Mouse (Mus musculus): ENCODE measurements around the gene Gm10972. TPM values are rescaled to one million over a fixed set of nuclear protein-coding genes. Genes with fewer than 3 reads are reported as not detected.
"Not testable (repeated sequence)": the region's sequence is repeated elsewhere in the genome, so short reads cannot be mapped to it uniquely, and the experiment has no call there.

Gm10972 gene
- polyA plus RNA-seq, 1 experiment = not detected

GRCm38 (mm10) chr3:94622550-94622949, 20.4 kb upstream of the Gm10972 start:
- Histone ChIP-seq H3K79me3 (ENCODE audit: low read depth) (no peaks in the 10 kb centered on the region), H3K27me3 (ENCODE audit: control insufficient read depth, insufficient read depth, insufficient read length) (no peaks in the 10 kb centered on the region), H3K79me2 (ENCODE audit: control insufficient read depth, insufficient read depth) (no peaks in the 10 kb centered on the region), H3ac (ENCODE audit: control insufficient read depth, insufficient read length, low read depth) (no peak overlapping the region), H3K36me3 (ENCODE audit: control insufficient read depth, insufficient read depth) (peaks cover 5% of the 10 kb centered on the region), H3K4me3 (ENCODE audit: insufficient read depth, poor library complexity, severe bottlenecking) (no peak overlapping the region)
- no peak for TF ChIP-seq MAX (IDR thresholded peaks at IDR 0.05)
- TF ChIP-seq CEBPB (IDR thresholded peaks at IDR 0.05; ENCODE audit: low read depth) = no peak
- no peak for TF ChIP-seq CTCF (IDR thresholded peaks at IDR 0.05; ENCODE audit: control insufficient read depth, insufficient read depth, insufficient read length)

- H3ac ChIP-seq (ENCODE audit: control insufficient read depth, insufficient read length, low read depth) = no peak overlapping the region
- H3K79me2 ChIP-seq (ENCODE audit: control insufficient read depth, insufficient read depth) = no peaks in the 10 kb centered on the region
- no peak overlapping the region for H3K4me3 ChIP-seq (ENCODE audit: insufficient read depth, poor library complexity, severe bottlenecking)
- H3K79me3 ChIP-seq (ENCODE audit: low read depth) = no peaks in the 10 kb centered on the region
- H3K36me3 ChIP-seq (ENCODE audit: control insufficient read depth, insufficient read depth) = peaks cover 5% of the 10 kb centered on the region
- TF ChIP-seq MYOD1 (IDR thresholded peaks at IDR 0.05; ENCODE audit: control insufficient read depth, insufficient read length, low read depth) = peak; percentile 66
- TF ChIP-seq USF1 (IDR thresholded peaks at IDR 0.05; ENCODE audit: low read depth) = no peak
- no peak for TF ChIP-seq CTCF (IDR thresholded peaks at IDR 0.05; ENCODE audit: control insufficient read depth, insufficient read depth, insufficient read length)
- no peaks in the 10 kb centered on the region for H3K27me3 ChIP-seq (ENCODE audit: control insufficient read depth, insufficient read depth, insufficient read length)
These were observed 18.6 kb upstream of the Gm10972 start for GRCm38 (mm10) chr3:94624281-94624680.

- Histone ChIP-seq H3ac (ENCODE audit: control insufficient read depth, insufficient read length, low read depth) (no peak overlapping the region), H3K27me3 (ENCODE audit: control insufficient read depth, insufficient read depth, insufficient read length) (no peaks in the 10 kb centered on the region), H3K36me3 (ENCODE audit: control insufficient read depth, insufficient read depth) (no peaks in the 10 kb centered on the region), H3K79me3 (ENCODE audit: low read depth) (no peaks in the 10 kb centered on the region), H3K4me3 (ENCODE audit: insufficient read depth, poor library complexity, severe bottlenecking) (no peak overlapping the region), H3K79me2 (ENCODE audit: control insufficient read depth, insufficient read depth) (no peaks in the 10 kb centered on the region)
- TF ChIP-seq MYOG (IDR thresholded peaks at IDR 0.05; ENCODE audit: control insufficient read depth, extremely low read depth, insufficient read length) = no peak
- no peak for TF ChIP-seq FOSL1 (IDR thresholded peaks at IDR 0.05; ENCODE audit: insufficient read depth, low read length, poor library complexity, severe bottlenecking)
- TF ChIP-seq MAX (IDR thresholded peaks at IDR 0.05) = no peak
- TF ChIP-seq CTCF (IDR thresholded peaks at IDR 0.05; ENCODE audit: control insufficient read depth, insufficient read depth, insufficient read length) = no peak
- no peak for TF ChIP-seq CEBPB (IDR thresholded peaks at IDR 0.05; ENCODE audit: low read depth)
- TF ChIP-seq MYOD1 (IDR thresholded peaks at IDR 0.05; ENCODE audit: control insufficient read depth, insufficient read length, low read depth) = no peak
- no peak for TF ChIP-seq USF1 (IDR thresholded peaks at IDR 0.05; ENCODE audit: low read depth)
These were observed 14.2 kb upstream of the Gm10972 start for GRCm38 (mm10) chr3:94628712-94629111.

GRCm38 (mm10) chr3:94629876-94630275, 13.0 kb upstream of the Gm10972 start:
- no peaks in the 10 kb centered on the region for H3K79me3 ChIP-seq (ENCODE audit: low read depth)
- no peak overlapping the region for H3K4me3 ChIP-seq (ENCODE audit: insufficient read depth, poor library complexity, severe bottlenecking)
- H3K79me2 ChIP-seq (ENCODE audit: control insufficient read depth, insufficient read depth) = no peaks in the 10 kb centered on the region
- H3K27me3 ChIP-seq (ENCODE audit: control insufficient read depth, insufficient read depth, insufficient read length) = no peaks in the 10 kb centered on the region
- H3K36me3 ChIP-seq (ENCODE audit: control insufficient read depth, insufficient read depth) = no peaks in the 10 kb centered on the region
- no peak for TF ChIP-seq MAX (IDR thresholded peaks at IDR 0.05)
- TF ChIP-seq MYOD1 (IDR thresholded peaks at IDR 0.05; ENCODE audit: control insufficient read depth, insufficient read length, low read depth) = no peak
- TF ChIP-seq USF1 (IDR thresholded peaks at IDR 0.05; ENCODE audit: low read depth) = no peak
- TF ChIP-seq CEBPB (IDR thresholded peaks at IDR 0.05; ENCODE audit: low read depth) = no peak
- H3ac ChIP-seq (ENCODE audit: control insufficient read depth, insufficient read length, low read depth) = no peak overlapping the region

- Histone ChIP-seq H3K4me3 (ENCODE audit: insufficient read depth, poor library complexity, severe bottlenecking) (no peak overlapping the region), H3K36me3 (ENCODE audit: control insufficient read depth, insufficient read depth) (no peaks in the 10 kb centered on the region), H3ac (ENCODE audit: control insufficient read depth, insufficient read length, low read depth) (no peak overlapping the region), H3K79me2 (ENCODE audit: control insufficient read depth, insufficient read depth) (no peaks in the 10 kb centered on the region), H3K79me3 (ENCODE audit: low read depth) (no peaks in the 10 kb centered on the region), H3K27me3 (ENCODE audit: control insufficient read depth, insufficient read depth, insufficient read length) (no peaks in the 10 kb centered on the region)
- TF ChIP-seq FOSL1 (IDR thresholded peaks at IDR 0.05; ENCODE audit: insufficient read depth, low read length, poor library complexity, severe bottlenecking) (peak; percentile 19), CTCF (IDR thresholded peaks at IDR 0.05; ENCODE audit: control insufficient read depth, insufficient read depth, insufficient read length) (no peak), USF1 (IDR thresholded peaks at IDR 0.05; ENCODE audit: low read depth) (peak; percentile 62), MAX (IDR thresholded peaks at IDR 0.05) (peak; percentile 71), MYOG (IDR thresholded peaks at IDR 0.05; ENCODE audit: control insufficient read depth, extremely low read depth, insufficient read length) (no peak), CEBPB (IDR thresholded peaks at IDR 0.05; ENCODE audit: low read depth) (no peak)
These were observed 6.1 kb downstream of the Gm10972 start for GRCm38 (mm10) chr3:94648755-94649590.

GRCm38 (mm10) chr3:94650409-94650808, 7.5 kb downstream of the Gm10972 start:
- Histone ChIP-seq H3K79me3 (ENCODE audit: low read depth) (no peaks in the 10 kb centered on the region), H3K79me2 (ENCODE audit: control insufficient read depth, insufficient read depth) (no peaks in the 10 kb centered on the region), H3K27me3 (ENCODE audit: control insufficient read depth, insufficient read depth, insufficient read length) (no peaks in the 10 kb centered on the region), H3K36me3 (ENCODE audit: control insufficient read depth, insufficient read depth) (no peaks in the 10 kb centered on the region), H3K4me3 (ENCODE audit: insufficient read depth, poor library complexity, severe bottlenecking) (no peak overlapping the region), H3ac (ENCODE audit: control insufficient read depth, insufficient read length, low read depth) (no peak overlapping the region)
- TF ChIP-seq MYOD1 (IDR thresholded peaks at IDR 0.05; ENCODE audit: control insufficient read depth, insufficient read length, low read depth) (no peak), MYOG (IDR thresholded peaks at IDR 0.05; ENCODE audit: control insufficient read depth, extremely low read depth, insufficient read length) (no peak), USF1 (IDR thresholded peaks at IDR 0.05; ENCODE audit: low read depth) (no peak), MAX (IDR thresholded peaks at IDR 0.05) (no peak), CTCF (IDR thresholded peaks at IDR 0.05; ENCODE audit: control insufficient read depth, insufficient read depth, insufficient read length) (no peak), CEBPB (IDR thresholded peaks at IDR 0.05; ENCODE audit: low read depth) (no peak), FOSL1 (IDR thresholded peaks at IDR 0.05; ENCODE audit: insufficient read depth, low read length, poor library complexity, severe bottlenecking) (no peak)

- not testable (repeated sequence) for H3K79me3 ChIP-seq (ENCODE audit: low read depth); H3K79me2 ChIP-seq (ENCODE audit: control insufficient read depth, insufficient read depth); H3K4me3 ChIP-seq (ENCODE audit: insufficient read depth, poor library complexity, severe bottlenecking); H3ac ChIP-seq (ENCODE audit: control insufficient read depth, insufficient read length, low read depth); H3K36me3 ChIP-seq (ENCODE audit: control insufficient read depth, insufficient read depth); H3K27me3 ChIP-seq (ENCODE audit: control insufficient read depth, insufficient read depth, insufficient read length)
These were observed 11.1 kb downstream of the Gm10972 start for GRCm38 (mm10) chr3:94653967-94654366.

- not testable (repeated sequence) for H3K79me2 ChIP-seq (ENCODE audit: control insufficient read depth, insufficient read depth); H3K79me3 ChIP-seq (ENCODE audit: low read depth); H3K36me3 ChIP-seq (ENCODE audit: control insufficient read depth, insufficient read depth); H3K27me3 ChIP-seq (ENCODE audit: control insufficient read depth, insufficient read depth, insufficient read length); H3ac ChIP-seq (ENCODE audit: control insufficient read depth, insufficient read length, low read depth)
- H3K4me3 ChIP-seq (ENCODE audit: insufficient read depth, poor library complexity, severe bottlenecking) = peak overlapping the region; percentile 11
These were observed 15.2 kb downstream of the Gm10972 start for GRCm38 (mm10) chr3:94657852-94658739.
